Mouse (Mus musculus): Measurements from ENCODE around the gene Smg6. TPM values are rescaled to one million over a fixed set of nuclear protein-coding genes. Genes with fewer than 3 reads are reported as not detected.

Gene Smg6
- polyA plus RNA-seq, 1 experiment from 2014 or later, result 14.0 TPM

- Histone ChIP-seq H3K36me3 (no peaks in the 10 kb centered on the region), H3K27ac (0 out of 2 replicates have a peak overlapping the region, but pooled peaks have one; percentile 11), H3K27me3 (ENCODE audit: insufficient read depth, poor library complexity, severe bottlenecking) (peaks cover 62% of the 10 kb centered on the region), H3K4me1 (peaks cover 66% of the 10 kb centered on the region), H3K9me3 (no peaks in the 10 kb centered on the region), H3K4me3 (no peak overlapping the region)
- WGBS, result 64% methylated on average over 6 of the region's 6 CpGs
- DNase-seq (ENCODE audit: low spot score), result no peak
These were observed 266.2 kb downstream of the Smg6 start for GRCm38 (mm10) chr11:75191841-75192240.

- Histone ChIP-seq H3K9me3 (no peaks in the 10 kb centered on the region), H3K36me3 (no peaks in the 10 kb centered on the region), H3K27ac (peak overlapping the region; percentile 87), H3K4me3 (peak overlapping the region; percentile 76), H3K27me3 (ENCODE audit: insufficient read depth, poor library complexity, severe bottlenecking) (peaks cover 67% of the 10 kb centered on the region), H3K4me1 (peaks cover 67% of the 10 kb centered on the region)
- DNase-seq (ENCODE audit: low spot score), result no peak
- 22% methylated on average over 13 of the region's 13 CpGs for WGBS
These were observed 267.0 kb downstream of the Smg6 start for GRCm38 (mm10) chr11:75192336-75193214.

GRCm38 (mm10) chr11:75193256-75194071, 267.8 kb downstream of the Smg6 start, which contains the start of gene Rtn4rl1:
Rtn4rl1 (plus strand) TSS chr11:75193783.
- DNase-seq (ENCODE audit: low spot score), result peak; percentile 82
- Histone ChIP-seq H3K9me3 (no peaks in the 10 kb centered on the region), H3K36me3 (no peaks in the 10 kb centered on the region), H3K27ac (peak within 1 kb of the TSS; percentile 87), H3K4me3 (peak within 1 kb of the TSS; percentile 76), H3K4me1 (peaks cover 67% of the 10 kb centered on the region), H3K27me3 (ENCODE audit: insufficient read depth, poor library complexity, severe bottlenecking) (peaks cover 76% of the 10 kb centered on the region)
- WGBS, result under 1% methylated on average over 80 of the region's 84 CpGs

- WGBS, result under 1% methylated on average over 52 of the region's 52 CpGs
- peak overlapping the region; percentile 76 for H3K4me3 ChIP-seq
- H3K9me3 ChIP-seq, result no peaks in the 10 kb centered on the region
- H3K27ac ChIP-seq, result peak overlapping the region; percentile 87
- H3K27me3 ChIP-seq (ENCODE audit: insufficient read depth, poor library complexity, severe bottlenecking), result peaks cover 82% of the 10 kb centered on the region
- H3K4me1 ChIP-seq, result peaks cover 60% of the 10 kb centered on the region
- H3K36me3 ChIP-seq, result no peaks in the 10 kb centered on the region
- no peak for DNase-seq (ENCODE audit: low spot score)
These were observed 268.7 kb downstream of the Smg6 start for GRCm38 (mm10) chr11:75194121-75194849.

GRCm38 (mm10) chr11:75194850-75195461, 269.3 kb downstream of the Smg6 start:
- H3K27ac ChIP-seq, result peak overlapping the region; percentile 87

GRCm38 (mm10) chr11:75196131-75196530, 270.5 kb downstream of the Smg6 start:
- Histone ChIP-seq H3K27me3 (ENCODE audit: insufficient read depth, poor library complexity, severe bottlenecking) (peaks cover 79% of the 10 kb centered on the region), H3K27ac (no peak overlapping the region), H3K4me3 (no peak overlapping the region), H3K9me3 (no peaks in the 10 kb centered on the region), H3K4me1 (peaks cover 56% of the 10 kb centered on the region), H3K36me3 (peaks cover 3% of the 10 kb centered on the region; the same call in 1 of the 2 replicates)
- WGBS, result 49% methylated on average over 6 of the region's 6 CpGs
- DNase-seq (ENCODE audit: low spot score), result no peak

More at GRCm38 (mm10) chr11:75194850-75195461, 269.3 kb downstream of the Smg6 start:
- Histone ChIP-seq H3K36me3 (no peaks in the 10 kb centered on the region), H3K4me1 (peaks cover 56% of the 10 kb centered on the region), H3K9me3 (no peaks in the 10 kb centered on the region), H3K27me3 (ENCODE audit: insufficient read depth, poor library complexity, severe bottlenecking) (peaks cover 84% of the 10 kb centered on the region), H3K4me3 (peak overlapping the region; percentile 76)
- WGBS, result under 1% methylated on average over 39 of the region's 39 CpGs
- DNase-seq (ENCODE audit: low spot score), result no peak

- no peaks in the 10 kb centered on the region for H3K9me3 ChIP-seq
- no peak overlapping the region for H3K4me3 ChIP-seq
- H3K36me3 ChIP-seq, result peaks cover 3% of the 10 kb centered on the region; the same call in 1 of the 2 replicates
- peaks cover 63% of the 10 kb centered on the region for H3K4me1 ChIP-seq
- H3K27me3 ChIP-seq (ENCODE audit: insufficient read depth, poor library complexity, severe bottlenecking), result peaks cover 61% of the 10 kb centered on the region
- DNase-seq (ENCODE audit: low spot score), result no peak
- 28% methylated on average over 7 of the region's 7 CpGs for WGBS
- H3K27ac ChIP-seq, result no peak overlapping the region
These were observed 272.3 kb downstream of the Smg6 start for GRCm38 (mm10) chr11:75197956-75198355.

GRCm38 (mm10) chr11:75198792-75199191, 273.2 kb downstream of the Smg6 start:
- 70% methylated on average over 4 of the region's 4 CpGs for WGBS
- Histone ChIP-seq H3K36me3 (peaks cover 3% of the 10 kb centered on the region; the same call in 1 of the 2 replicates), H3K27ac (no peak overlapping the region), H3K4me3 (no peak overlapping the region), H3K4me1 (peaks cover 63% of the 10 kb centered on the region), H3K27me3 (ENCODE audit: insufficient read depth, poor library complexity, severe bottlenecking) (peaks cover 53% of the 10 kb centered on the region), H3K9me3 (no peaks in the 10 kb centered on the region)
- no peak for DNase-seq (ENCODE audit: low spot score)

- Histone ChIP-seq H3K27ac (no peak overlapping the region), H3K27me3 (ENCODE audit: insufficient read depth, poor library complexity, severe bottlenecking) (peaks cover 43% of the 10 kb centered on the region), H3K36me3 (peaks cover 3% of the 10 kb centered on the region; the same call in 1 of the 2 replicates), H3K4me3 (no peak overlapping the region), H3K9me3 (no peaks in the 10 kb centered on the region), H3K4me1 (peaks cover 63% of the 10 kb centered on the region)
- DNase-seq (ENCODE audit: low spot score), result no peak
- 79% methylated on average over 5 of the region's 5 CpGs for WGBS
These were observed 274.3 kb downstream of the Smg6 start for GRCm38 (mm10) chr11:75199951-75200350.

GRCm38 (mm10) chr11:75200935-75201334, 275.3 kb downstream of the Smg6 start:
- 91% methylated on average over 12 of the region's 12 CpGs for WGBS
- H3K36me3 ChIP-seq, result peaks cover 3% of the 10 kb centered on the region; the same call in 1 of the 2 replicates
- H3K9me3 ChIP-seq, result no peaks in the 10 kb centered on the region
- DNase-seq (ENCODE audit: low spot score), result no peak
- peaks cover 63% of the 10 kb centered on the region for H3K4me1 ChIP-seq
- H3K27me3 ChIP-seq (ENCODE audit: insufficient read depth, poor library complexity, severe bottlenecking), result peaks cover 34% of the 10 kb centered on the region
- no peak overlapping the region for H3K4me3 ChIP-seq
- H3K27ac ChIP-seq, result no peak overlapping the region

GRCm38 (mm10) chr11:75201721-75202120, 276.1 kb downstream of the Smg6 start:
- Histone ChIP-seq H3K4me3 (no peak overlapping the region), H3K9me3 (no peaks in the 10 kb centered on the region), H3K27me3 (ENCODE audit: insufficient read depth, poor library complexity, severe bottlenecking) (peaks cover 26% of the 10 kb centered on the region; the same call in 1 of the 2 replicates), H3K4me1 (peaks cover 63% of the 10 kb centered on the region), H3K27ac (no peak overlapping the region), H3K36me3 (peaks cover 3% of the 10 kb centered on the region; the same call in 1 of the 2 replicates)
- DNase-seq (ENCODE audit: low spot score), result no peak
- 47% methylated on average over 8 of the region's 8 CpGs for WGBS

- Histone ChIP-seq H3K27me3 (ENCODE audit: insufficient read depth, poor library complexity, severe bottlenecking) (peaks cover 6% of the 10 kb centered on the region; the same call in 1 of the 2 replicates), H3K4me1 (peaks cover 73% of the 10 kb centered on the region)
- WGBS, result 86% methylated on average over 4 of the region's 4 CpGs
These were observed 278.3 kb downstream of the Smg6 start for GRCm38 (mm10) chr11:75203926-75204325.

More at GRCm38 (mm10) chr11:75203926-75204325, 278.3 kb downstream of the Smg6 start:
- Histone ChIP-seq H3K27ac (0 out of 2 replicates have a peak overlapping the region, but pooled peaks have one; percentile 33), H3K4me3 (no peak overlapping the region), H3K9me3 (no peaks in the 10 kb centered on the region), H3K36me3 (peaks cover 3% of the 10 kb centered on the region; the same call in 1 of the 2 replicates)
- DNase-seq (ENCODE audit: low spot score), result no peak
